Mouse (Mus musculus): ENCODE data around the gene Tm6sf2.
A peak's percentile ranks its signal among the peaks of the same experiment; 100 is the strongest.

DNA sequence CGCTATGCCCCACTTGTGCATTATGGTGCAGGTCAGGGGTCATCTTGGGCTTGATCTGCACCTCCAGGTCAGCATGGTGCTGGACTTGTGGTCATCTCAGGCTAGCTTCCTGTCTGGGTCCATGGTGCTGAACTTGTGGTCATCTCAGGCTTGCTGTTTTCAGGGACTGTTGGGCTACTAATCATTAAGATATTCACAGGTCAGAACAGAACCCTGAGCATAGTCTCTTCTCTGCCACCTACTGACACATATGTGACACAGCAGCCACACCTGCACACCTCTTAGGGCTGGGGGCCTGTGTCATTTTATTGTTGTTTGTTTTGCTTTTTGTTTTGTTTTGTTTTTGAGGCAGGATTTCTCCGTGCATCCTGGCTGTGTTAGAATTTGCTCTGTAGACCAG is 50.1 kb downstream of the Tm6sf2 start:
- TF ChIP-seq CTCF (conservative IDR thresholded peaks at IDR 0.05; ENCODE audit: low read length) = peak; percentile 59
- no peak for TF ChIP-seq NANOG (IDR thresholded peaks at IDR 0.05; ENCODE audit: borderline replicate concordance, low read length)
- TF ChIP-seq POU5F1 (IDR thresholded peaks at IDR 0.05; ENCODE audit: borderline replicate concordance, low read length) = no peak

Measured in E14TG2a.4 (cell line).